Mouse (Mus musculus) urinary bladder, postnatal 14 days (tissue): ENCODE measurements around the gene Sectm1a.
A peak's percentile ranks its signal among the peaks of the same experiment; 100 is the strongest.
"Not testable (repeated sequence)": the region's sequence is repeated elsewhere in the genome, so short reads cannot be mapped to it uniquely, and the experiment has no call there.

Experiments
- DNase-seq: peaks from one replicate; pipeline ENCODE4 v3.0.0; 2021; ENCODE audit warnings: low spot score

Gene Sectm1a

DNA sequence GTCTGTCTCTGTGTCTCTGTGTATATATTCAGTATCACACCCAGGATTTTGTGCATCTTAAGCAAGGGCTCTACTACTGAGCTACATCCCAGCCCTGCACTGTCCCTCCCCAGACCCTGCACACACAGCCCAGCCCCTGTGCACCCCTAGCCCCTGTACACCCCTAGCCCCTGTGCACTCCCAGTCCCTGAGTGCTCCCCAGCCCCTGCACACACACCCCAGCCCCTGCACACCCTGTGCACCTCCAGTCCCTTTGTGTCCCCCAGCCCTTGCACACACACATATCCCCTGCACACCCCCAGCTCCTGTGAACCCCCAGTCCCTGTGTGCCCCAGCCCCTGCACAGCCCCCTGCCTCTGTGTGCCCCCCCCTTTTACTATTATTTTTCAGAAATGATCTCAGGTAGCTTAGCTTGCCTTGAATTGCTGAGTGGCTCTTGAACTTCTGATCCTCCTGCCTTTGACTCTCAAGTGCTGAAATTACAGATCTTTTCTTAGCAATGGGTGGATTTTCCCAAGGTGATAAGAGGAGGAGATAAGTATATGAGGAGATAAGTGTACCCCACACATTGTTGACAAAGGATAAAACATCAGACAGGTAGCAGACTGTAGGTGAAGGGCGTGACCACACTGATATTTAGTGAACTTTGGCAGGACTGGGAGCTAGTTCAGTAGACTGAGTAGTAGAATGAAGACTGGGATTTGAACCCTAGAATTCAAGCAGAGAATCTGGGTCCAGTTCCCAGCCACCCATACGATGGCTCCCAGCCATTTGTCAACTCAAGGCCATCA lies 8.9 kb upstream of the Sectm1a start:
- DNase-seq = no peak

DNA sequence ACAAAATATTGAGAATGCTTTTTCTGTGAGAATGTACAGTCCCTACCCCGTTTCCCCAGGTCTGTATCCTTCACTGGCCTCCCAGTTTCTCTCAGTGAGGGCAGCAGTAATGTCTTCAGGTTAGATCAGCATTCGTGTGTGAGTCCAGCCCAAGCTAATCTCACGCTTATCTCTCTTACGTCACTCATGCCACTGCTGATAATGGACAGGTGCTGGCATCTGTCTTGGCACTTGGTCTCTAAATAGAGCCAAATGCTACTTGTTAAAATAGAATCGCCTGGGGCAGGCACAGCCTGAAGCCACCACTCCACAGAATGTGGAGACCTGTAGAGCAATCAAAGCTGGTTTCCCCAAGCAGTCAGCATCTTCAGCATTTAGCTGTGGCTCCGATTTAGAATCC lies 8.0 kb upstream of the Sectm1a start:
- DNase-seq = no peak

DNA sequence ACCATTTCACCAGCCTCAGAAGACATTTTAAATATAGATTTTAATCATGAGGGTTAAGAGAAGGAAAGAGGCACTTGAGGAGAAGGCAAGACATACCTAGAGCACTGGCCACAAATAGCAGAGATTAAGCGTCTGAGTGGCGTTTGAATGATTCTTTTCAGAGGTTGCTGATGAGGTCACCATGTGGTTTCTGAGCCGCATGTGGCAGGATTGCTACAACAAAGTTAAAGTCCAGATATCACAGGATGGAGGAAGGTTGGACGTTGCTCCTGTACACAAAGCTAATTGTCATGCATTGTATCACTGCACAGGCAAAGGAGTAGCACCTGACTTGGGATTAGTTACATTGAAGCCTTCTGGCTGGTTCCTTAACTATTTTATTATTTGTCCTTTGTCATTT lies 5.3 kb upstream of the Sectm1a start:
- no peak for DNase-seq

DNA sequence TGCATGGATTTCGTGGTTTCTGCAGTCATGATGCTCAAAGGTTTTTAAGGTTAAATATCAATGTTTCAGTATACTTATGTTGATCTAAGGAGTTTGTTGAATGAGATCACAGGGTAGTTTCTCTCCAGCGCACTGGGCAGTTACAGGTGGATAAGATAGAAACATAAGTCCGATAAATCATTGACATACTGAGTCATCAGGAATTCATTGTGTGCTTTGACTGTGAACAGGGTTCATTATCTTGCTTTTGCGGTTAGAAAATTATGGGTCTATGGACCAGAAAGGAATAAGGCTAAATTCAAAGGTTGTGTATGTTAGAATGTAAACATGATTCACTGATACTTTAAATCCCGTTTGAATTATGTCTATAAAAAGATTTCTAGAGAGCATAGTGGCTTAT lies 4.2 kb upstream of the Sectm1a start:
- no peak for DNase-seq

DNA sequence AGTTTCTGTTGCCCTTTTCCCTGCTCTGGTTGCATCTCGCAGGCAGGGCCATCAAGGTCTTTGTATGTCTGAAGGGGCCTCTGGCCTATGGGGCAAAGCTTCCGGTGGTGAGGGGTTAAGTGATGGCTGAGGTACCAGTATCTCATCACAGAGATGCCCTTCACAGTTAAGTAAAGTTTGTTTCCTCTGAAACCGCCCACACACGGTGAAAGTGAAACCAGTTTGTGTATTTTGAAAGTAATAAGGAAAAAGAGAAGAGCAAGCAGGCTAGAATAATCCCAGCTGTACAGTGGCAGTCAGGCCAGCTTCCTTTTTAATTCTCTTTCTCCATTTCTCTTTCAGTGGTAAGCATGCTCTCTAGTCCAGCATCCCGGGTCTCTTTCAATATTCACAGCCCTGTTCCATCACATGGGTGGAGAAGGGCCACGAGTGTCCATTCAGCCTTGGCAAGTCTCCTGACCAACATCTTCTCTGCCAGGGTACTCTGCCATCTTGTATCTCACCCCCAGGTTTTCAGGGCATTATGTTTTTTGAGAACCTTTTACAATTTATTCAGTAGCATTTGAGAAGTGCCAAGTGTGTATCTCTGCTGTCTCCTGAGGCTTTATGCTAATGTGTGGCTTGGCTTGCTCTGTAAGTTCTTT lies 2.0 kb upstream of the Sectm1a start:
- DNase-seq = peak; percentile 35

DNA sequence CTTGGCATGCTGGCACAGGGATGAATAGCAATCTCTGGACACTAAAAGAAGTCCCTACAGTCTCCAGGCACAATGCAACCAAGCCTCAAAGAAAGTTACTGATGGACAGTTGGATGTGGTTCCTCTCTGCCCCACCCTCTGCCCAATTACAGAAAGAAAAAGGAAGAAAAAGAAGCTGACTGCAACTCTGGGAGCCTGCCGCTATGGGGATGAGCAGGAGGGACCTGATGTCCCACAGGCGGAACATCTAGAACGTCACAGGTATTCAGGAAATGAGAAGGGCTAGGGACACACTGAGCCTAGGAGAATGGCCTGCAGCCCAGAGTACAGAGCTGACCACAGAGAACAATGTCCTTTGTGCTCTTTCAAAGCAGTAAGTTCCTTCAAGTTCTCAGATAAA lies 1.2 kb upstream of the Sectm1a start:
- no peak for DNase-seq

DNA sequence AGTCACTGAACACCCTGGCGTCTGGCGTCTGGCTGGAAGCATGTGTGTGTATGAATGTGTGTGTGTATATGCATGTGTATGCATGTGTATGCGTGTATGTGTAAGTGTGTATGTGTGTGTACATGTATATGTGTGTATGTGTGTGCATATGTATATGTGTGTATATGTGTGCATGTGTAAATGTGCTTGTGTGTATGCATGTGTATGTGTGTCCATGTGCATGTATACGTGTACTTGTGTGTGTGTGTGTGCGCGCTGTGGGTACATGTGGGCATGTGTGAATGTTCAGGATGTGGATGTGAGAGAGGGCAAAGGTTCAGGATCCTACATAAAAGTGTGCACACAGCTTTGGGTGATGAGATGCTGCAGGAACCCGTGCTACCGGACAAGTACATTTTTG lies 690 bp downstream of the Sectm1a start:
- DNase-seq = no peak

DNA sequence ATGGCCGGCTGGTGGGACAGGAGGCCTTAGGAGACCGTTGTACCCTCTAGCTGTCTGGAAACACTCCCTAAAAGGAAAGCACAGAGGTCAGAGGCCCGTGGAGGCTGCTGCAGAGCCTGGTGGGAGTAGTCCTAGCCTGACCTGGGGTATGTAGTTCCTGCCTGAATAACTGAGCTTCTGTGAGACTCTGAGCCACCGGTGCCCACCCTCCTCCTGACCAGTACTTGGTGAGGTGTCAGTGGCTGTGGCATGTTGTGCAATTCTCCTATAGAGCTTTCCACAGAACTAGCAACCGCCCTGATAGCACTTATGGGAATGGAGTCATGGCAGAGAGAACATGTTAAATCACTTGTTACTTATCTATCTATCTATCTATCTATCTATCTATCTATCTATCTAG lies 5.4 kb downstream of the Sectm1a start:
- no peak for DNase-seq

DNA sequence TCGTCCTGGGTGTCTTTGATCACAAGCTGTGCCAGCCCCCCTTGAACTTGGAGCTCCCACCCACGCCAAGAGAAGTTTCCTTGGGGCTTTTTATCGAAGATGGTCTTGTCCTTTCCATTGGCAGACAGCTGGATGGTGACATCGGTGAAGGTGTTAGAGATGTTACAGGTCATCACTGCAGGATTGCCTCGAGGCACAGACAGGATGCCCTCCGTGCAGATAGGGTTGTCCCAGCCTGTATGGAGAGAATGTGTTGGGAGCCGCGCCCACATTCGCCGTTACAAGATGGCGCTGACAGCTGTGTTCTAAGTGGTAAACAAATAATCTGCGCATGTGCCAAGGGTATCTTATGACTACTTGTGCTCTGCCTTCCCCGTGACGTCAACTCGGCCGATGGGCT lies 11.4 kb downstream of the Sectm1a start:
- not testable (repeated sequence) for DNase-seq

DNA sequence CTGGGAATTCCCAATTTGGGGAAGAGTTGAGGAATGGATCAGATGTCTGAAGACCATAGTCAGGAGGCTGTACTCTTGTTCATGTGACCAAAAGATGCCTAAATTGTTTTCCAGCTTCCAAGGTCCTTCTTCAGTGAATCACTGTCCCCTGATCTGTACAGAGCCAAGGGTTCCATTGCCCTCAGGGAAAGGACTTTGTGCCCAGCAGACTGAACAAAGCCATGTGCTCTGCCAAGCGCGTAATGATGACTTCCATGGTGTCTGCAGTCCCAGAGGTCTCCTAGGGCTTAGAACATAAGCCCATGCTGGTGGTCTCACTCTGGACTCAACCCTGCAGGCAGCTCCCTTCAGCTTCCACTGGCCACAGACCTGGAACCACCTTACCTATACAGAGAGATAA lies 13.1 kb downstream of the Sectm1a start:
- no peak for DNase-seq

DNA sequence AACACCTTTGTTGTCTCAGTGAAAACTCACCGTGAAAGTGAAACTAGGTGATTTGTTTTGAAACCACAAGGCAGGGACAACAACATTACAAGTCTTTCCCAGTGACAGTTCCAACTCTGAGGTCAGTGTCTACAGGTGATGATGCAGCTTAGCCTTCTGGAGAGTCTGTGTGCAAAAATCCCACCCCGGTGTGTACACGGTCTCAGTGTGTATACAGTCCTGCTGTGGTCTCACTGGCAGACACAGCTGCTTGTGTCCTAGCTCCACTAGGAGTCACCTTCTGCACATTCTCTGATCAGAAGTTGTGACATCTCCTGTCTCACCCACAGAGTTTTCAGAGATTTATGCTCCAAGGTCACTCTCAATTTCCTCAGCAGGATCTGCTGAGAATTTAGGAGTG lies 16.8 kb downstream of the Sectm1a start:
- no peak for DNase-seq

DNA sequence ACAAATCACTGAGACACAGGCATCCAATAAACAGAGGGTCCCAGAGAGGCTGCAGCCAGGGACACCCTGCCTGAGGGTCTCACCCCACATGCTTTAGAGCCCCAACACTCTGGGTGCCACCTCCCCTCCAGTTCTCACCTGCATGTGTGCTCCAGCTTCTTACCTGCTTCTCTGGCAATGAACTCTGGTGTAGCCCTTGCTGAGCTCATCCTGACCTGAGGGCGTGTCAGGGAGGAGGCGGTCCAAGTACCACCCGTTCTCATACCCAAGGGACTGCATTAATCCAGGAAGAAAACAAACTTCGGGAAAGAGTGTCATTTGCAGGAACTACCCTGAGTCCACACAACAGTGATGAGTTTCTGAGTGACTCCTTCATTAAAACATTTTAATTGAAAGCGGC lies 17.6 kb downstream of the Sectm1a start, which contains the start of gene Sectm1b:
Gene Sectm1b, minus strand, starts transcription at position 191 of the 400 bp plus-strand sequence.
- DNase-seq = no peak

DNA sequence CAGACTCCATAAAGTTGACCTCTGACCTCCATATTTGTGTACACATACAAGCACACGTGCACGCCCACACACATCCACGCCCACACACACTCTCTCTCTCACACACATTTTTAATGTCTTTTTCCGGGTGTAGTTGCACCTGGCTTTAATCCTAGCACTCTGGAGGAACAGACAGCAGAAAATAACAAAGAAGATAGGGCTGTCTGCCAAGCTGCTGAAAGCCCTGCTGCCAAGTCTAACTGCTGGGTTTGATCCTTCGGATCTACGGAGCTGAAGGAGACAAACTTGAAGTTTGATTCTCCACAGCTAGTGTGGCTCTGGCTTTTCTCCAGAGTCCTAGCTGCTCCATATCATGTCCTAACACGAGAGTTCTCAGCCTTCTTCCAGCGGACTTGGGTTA lies 19.4 kb downstream of the Sectm1a start:
- no peak for DNase-seq

DNA sequence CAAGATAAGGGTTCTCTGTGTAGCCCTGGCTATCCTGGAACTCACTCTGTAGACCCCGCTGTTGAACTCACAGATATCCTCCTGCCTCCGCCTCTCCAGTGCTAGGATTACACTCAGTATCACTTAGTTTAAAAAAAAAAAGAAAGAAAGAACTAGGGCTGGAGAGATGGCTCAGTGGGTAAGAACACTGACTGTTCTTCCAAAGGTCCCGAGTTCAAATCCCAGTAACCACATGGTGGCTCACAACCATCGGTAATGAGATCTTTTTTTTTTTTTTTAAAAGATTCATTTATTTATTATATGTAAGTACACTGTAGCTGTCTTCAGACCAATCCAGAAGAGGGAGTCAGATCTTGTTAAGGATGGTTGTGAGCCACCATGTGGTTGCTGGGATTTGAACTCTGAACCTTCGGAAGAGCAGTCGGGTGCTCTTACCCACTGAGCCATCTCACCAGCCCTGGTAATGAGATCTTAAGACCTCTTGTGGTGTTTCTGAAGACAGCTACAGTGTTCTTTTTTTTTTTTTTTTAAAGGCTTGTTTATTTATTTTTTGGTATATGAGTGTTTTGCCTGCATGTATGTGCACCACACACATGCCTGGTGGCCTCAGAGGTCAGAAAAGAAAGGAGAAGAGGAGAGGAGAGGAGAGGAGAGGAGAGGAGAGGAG lies 20.5 kb downstream of the Sectm1a start:
- DNase-seq = not testable (repeated sequence)

DNA sequence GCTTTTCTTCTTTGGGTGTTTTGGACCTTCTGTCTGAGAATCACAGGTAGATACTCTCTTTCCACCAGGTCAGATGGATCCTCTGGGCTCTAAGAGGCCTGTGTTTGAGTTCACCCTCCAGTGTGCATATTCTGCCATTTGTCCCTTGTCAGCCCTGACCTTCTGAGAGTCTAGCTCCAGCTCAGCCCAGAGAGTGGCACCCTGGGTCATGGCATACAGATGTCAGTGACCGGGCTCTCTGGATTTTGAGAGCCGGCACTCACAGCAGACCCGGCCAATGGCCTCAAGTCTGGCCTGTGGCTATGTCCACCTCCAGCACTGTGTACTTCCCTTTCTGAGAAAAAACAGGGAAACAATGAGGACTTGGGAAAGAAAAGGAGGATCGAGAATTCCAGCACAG lies 21.5 kb downstream of the Sectm1a start:
- DNase-seq = no peak

DNA sequence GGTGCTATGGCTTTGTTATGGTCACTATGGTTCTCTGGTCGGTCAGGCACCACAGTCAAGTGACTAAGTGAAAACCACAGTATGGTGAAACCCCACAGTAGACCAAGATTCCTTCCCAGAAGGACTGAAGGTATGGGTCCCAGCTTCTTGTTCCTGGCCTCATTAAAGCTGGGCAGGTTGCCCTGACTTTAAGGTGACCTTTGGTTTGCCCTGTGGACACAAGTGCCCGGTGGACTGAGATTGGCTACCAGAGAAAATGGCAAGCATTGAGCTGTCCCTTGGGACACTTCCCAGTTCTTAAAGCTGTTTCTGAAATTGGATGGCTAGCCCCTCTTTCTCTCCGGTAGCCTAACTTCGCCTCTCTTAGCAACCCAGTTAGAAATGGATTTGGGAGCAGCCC lies 22.1 kb downstream of the Sectm1a start:
- no peak for DNase-seq

DNA sequence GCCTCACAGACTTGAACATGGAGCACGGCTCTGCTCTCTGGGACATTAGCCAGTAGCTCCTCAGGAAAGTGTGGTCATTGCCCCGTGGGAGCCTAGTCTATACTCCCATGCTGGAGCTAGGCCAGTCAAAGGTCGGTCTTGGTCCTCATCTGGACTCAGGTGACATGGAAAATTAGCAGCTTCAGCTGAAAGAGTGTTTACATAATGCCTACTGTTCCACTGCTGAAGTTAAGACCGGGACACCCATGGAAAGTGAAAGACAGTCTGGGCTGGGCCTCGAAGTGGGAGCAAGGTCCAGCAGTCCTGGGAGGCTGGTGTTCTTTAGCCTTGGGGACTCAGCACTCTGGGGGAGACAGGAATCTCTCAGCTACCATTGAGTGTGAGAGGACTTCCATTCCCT lies 22.9 kb downstream of the Sectm1a start:
- DNase-seq = no peak

DNA sequence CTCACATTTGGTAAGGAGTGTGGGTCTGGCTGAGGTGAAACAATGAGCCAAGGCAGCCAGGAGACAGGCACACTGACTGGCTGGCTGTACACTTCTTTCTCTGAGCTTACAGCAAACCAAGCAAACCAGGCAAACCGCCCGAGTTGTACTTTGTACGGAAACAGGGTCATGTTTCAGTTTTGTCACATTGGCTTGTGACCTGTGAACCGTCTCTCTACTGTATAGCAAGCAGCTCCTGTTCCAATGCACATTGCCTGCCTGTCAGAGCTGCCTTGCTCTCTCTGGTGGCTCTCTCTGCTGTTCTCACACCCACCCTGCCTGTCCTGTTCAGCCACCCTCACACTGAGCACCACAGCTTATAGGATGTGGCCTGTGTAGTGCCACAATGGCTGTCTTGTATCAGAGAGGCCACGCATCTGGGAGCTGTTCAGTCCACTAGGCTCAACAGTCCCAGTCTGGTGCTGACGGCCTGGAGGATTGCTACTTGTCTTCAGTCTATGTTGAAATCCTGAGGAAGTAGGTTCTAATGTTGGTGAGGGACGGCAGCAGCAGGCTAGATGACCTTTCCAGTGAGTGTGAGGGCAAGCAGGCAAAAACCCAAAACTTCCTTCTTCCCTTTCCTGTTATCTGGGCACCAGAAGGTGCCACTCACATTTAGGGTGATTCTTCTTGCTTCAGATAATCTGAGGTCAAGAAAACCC lies 24.3 kb downstream of the Sectm1a start:
- peak; percentile 19 for DNase-seq

DNA sequence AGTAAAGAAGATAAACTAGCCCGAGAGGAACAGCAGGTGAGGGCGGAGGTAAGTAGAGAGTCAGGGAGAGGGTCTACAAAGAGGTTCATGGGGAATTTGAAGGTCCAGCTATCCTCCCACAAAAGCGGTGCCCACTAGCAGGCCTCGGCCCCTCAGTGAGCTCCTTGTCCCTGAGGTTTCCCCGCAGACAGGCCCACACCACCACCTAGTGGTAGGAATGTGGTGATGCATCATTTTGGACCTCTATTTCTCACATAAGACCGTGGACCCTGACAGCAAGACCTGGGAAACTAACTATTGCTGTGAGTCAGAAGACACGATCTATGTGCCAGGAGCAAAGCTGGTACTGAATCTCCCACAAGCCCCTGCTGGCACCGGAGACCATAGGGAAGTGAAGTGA lies 27.5 kb downstream of the Sectm1a start:
- peak; percentile 83 for DNase-seq

DNA sequence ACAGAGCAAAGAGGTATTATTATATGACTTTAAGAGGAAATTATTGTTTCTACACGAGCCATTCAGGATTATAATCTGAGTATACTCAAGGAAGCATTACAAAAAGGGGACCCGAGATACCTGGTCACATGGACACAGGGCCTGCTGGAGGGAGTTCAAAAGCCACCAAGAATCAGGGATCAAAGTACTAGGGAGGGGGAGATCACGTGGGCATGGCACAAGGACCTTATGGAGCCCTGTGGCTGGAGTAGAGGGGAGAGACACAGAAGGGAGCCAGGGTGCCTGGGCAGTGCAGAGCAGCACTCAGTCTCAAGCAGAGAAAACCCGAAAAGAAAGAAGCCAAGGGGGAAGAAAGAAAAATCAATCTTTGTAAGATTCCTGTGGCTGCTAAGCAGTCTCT lies 28.6 kb downstream of the Sectm1a start:
- no peak for DNase-seq

DNA sequence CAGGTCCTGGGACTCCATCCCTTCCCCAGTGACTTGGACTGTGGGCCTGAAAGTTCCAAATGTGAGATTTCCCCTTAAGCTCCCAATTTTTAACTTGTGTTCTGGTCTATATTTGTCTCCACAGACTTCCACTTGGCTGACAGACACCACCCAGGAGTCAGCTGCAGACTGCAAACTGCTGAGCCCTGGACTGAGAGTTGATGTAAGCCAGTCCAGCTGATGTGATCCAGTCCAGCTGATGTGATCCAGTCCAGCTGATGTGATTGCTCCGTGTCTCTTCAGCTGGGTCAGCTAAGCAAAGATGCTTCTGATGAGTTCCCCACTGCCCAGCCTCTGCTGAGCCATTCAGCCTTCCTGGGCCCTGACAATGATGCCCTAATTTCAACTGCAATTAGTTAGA lies 29.2 kb downstream of the Sectm1a start:
- DNase-seq = no peak

DNA sequence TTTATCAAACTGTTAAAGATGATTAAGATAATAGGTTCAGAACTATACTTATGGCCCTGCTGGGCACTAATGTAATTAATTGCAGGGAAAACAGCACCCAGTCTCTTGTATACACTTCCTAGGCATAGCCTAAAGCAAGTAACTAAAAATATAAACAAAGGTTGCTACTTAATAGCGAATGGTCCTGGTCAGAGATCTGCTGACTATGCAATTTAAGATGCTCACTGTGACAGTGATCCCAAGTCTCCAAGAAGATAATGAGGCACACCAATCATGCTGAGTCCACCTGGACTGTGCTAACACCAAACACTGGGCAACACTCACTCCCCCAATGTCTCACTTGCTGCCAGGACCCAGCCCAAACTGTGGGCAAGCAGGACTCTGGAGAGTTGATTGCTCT lies 31.2 kb downstream of the Sectm1a start:
- DNase-seq = no peak
